9 mouse cellular contexts compared by ENCODE assay signal in genomic region chr14:30671986-30672312, GRCm38 (mm10). TPM values are rescaled to one million over a fixed set of nuclear protein-coding genes. Genes with fewer than 3 reads are reported as not detected.
A peak's percentile ranks its signal among the peaks of the same experiment; 100 is the strongest.
DNase-seq lines count a peak whose midpoint lies in the region; ATAC-seq lines count a peak whose summit lies in the region.
"Had no signal": no experiment of that assay in that cellular context is flagged by ENCODE, and none has a peak within 500 bp of the region (broad histone marks: within the 10 kb centered on the region; RNA-seq: fewer than 3 reads in every experiment).

No protein-coding gene starts in this region.

- H3K9me3 ChIP-seq in heart, embryonic 15.5 days (replicated peaks), result no peaks in the 10 kb centered on the region
- no peaks in the 10 kb centered on the region for H3K9me3 ChIP-seq in liver, embryonic 13.5 days (replicated peaks)
- H3K9me3 ChIP-seq in neural tube, embryonic 11.5 days (ENCODE audit: control insufficient read depth, low read length), result no peaks in the 10 kb centered on the region
- H3K9me3 ChIP-seq in stomach, embryonic 16.5 days (replicated peaks; ENCODE audit: control insufficient read depth, low read length), result no peaks in the 10 kb centered on the region

- WGBS in heart, embryonic 15.5 days, result 6% methylated on average over 3 of the region's 3 CpGs
- 6% methylated on average over 3 of the region's 3 CpGs for WGBS in liver, embryonic 13.5 days (ENCODE audit: insufficient replicate concordance)
- 18% methylated on average over 3 of the region's 3 CpGs for WGBS in neural tube, embryonic 11.5 days
- WGBS in stomach, embryonic 16.5 days, result 7% methylated on average over 3 of the region's 3 CpGs

- H3K36me3 ChIP-seq in heart, embryonic 15.5 days, result peaks cover 25% of the 10 kb centered on the region; the same call in 1 of the 2 replicates
- peaks cover 40% of the 10 kb centered on the region for H3K36me3 ChIP-seq in liver, embryonic 13.5 days
- peaks cover 3% of the 10 kb centered on the region; the same call in 1 of the 2 replicates for H3K36me3 ChIP-seq in neural tube, embryonic 11.5 days (ENCODE audit: control insufficient read depth, insufficient read depth, low read length)
- H3K36me3 ChIP-seq in stomach, embryonic 16.5 days (ENCODE audit: control insufficient read depth, insufficient read depth, low read length), result peaks cover 7% of the 10 kb centered on the region

- H3K9ac ChIP-seq in heart, embryonic 15.5 days, result no peak overlapping the region
- no peak overlapping the region for H3K9ac ChIP-seq in liver, embryonic 13.5 days
- H3K9ac ChIP-seq in neural tube, embryonic 11.5 days (ENCODE audit: low read length), result no peak overlapping the region
- H3K9ac ChIP-seq in stomach, embryonic 16.5 days (ENCODE audit: low read length), result no peak overlapping the region

- H3K4me3 ChIP-seq in heart, embryonic 15.5 days, result no peak overlapping the region
- H3K4me3 ChIP-seq in liver, embryonic 13.5 days (replicated peaks), result no peak overlapping the region
- no peak overlapping the region for H3K4me3 ChIP-seq in neural tube, embryonic 11.5 days (ENCODE audit: low read depth, low read length)
- no peak overlapping the region for H3K4me3 ChIP-seq in stomach, embryonic 16.5 days (replicated peaks; ENCODE audit: low read length)
- H3K4me3 ChIP-seq: erythroblast, embryonic 14.5 days had no signal

- peaks cover 4% of the 10 kb centered on the region for H3K4me1 ChIP-seq in heart, embryonic 15.5 days (replicated peaks)
- peaks cover 23% of the 10 kb centered on the region for H3K4me1 ChIP-seq in liver, embryonic 13.5 days (replicated peaks)
- no peaks in the 10 kb centered on the region for H3K4me1 ChIP-seq in neural tube, embryonic 11.5 days (ENCODE audit: control insufficient read depth, insufficient read depth, low read length)
- H3K4me1 ChIP-seq in stomach, embryonic 16.5 days (ENCODE audit: control insufficient read depth, insufficient read depth, low read length), result no peaks in the 10 kb centered on the region

- no peak overlapping the region for H3K4me2 ChIP-seq in heart, embryonic 15.5 days
- H3K4me2 ChIP-seq in liver, embryonic 13.5 days, result no peak overlapping the region
- H3K4me2 ChIP-seq in neural tube, embryonic 11.5 days (ENCODE audit: low read depth), result no peak overlapping the region
- no peak overlapping the region for H3K4me2 ChIP-seq in stomach, embryonic 16.5 days (ENCODE audit: low read depth, low read length)

- H3K27ac ChIP-seq in heart, embryonic 15.5 days, result no peak overlapping the region
- H3K27ac ChIP-seq in liver, embryonic 13.5 days, result no peak overlapping the region
- H3K27ac ChIP-seq in neural tube, embryonic 11.5 days (ENCODE audit: low read depth, low read length), result no peak overlapping the region
- no peak overlapping the region for H3K27ac ChIP-seq in stomach, embryonic 16.5 days (ENCODE audit: low read length)

- DNase-seq in CD4-positive, CD25-positive, alpha-beta regulatory T cell, adult 2 months (ENCODE audit: low read depth, low spot score), result peak; percentile 90
- DNase-seq in brain, embryonic 18.5 days (ENCODE audit: low read depth, low spot score), result peak; percentile 67
- DNase-seq in fibroblast of lung, adult 2 months (ENCODE audit: low read depth), result peak; percentile 78
- DNase-seq in kidney, postnatal 14 days, result peak; percentile 89
- DNase-seq in liver, embryonic 13.5 days, result peak; percentile 67
- DNase-seq in neural tube, embryonic 11.5 days (ENCODE audit: low spot score), result peak; percentile 86

- H3K27me3 ChIP-seq in heart, embryonic 15.5 days, result no peaks in the 10 kb centered on the region
- H3K27me3 ChIP-seq in liver, embryonic 13.5 days, result no peaks in the 10 kb centered on the region
- H3K27me3 ChIP-seq in neural tube, embryonic 11.5 days (ENCODE audit: control insufficient read depth, insufficient read depth, low read length), result no peaks in the 10 kb centered on the region
- H3K27me3 ChIP-seq in stomach, embryonic 16.5 days (ENCODE audit: control insufficient read depth, insufficient read depth, low read length), result no peaks in the 10 kb centered on the region

- ATAC-seq in heart, embryonic 15.5 days (replicated peaks; ENCODE audit: insufficient number of reproducible peaks, insufficient read depth, low FRiP score, low read depth), result 0 out of 2 replicates have a peak, but pooled peaks have one; percentile 50
- ATAC-seq in liver, embryonic 13.5 days (ENCODE audit: low read depth), result peak; percentile 68
- peak; percentile 61; the same call in 1 of the 2 replicates for ATAC-seq in neural tube, embryonic 11.5 days (ENCODE audit: insufficient read depth, low FRiP score, low TSS enrichment)
- peak; percentile 89 for ATAC-seq in stomach, embryonic 16.5 days (ENCODE audit: insufficient read depth, low FRiP score)

RNA-seq across cellular contexts. Expression of gene Rft1, which starts 17.8 kb away (rescaled TPM):
- polyA plus RNA-seq in heart, embryonic 15.5 days (2015; fragmentation: Nextera tagmentation; extraction: Ambion mirVana), result 8.8 and 11.5 TPM in 2 replicates
- polyA plus RNA-seq in liver, embryonic 13.5 days (2015; fragmentation: Nextera tagmentation; extraction: Ambion mirVana), result 5.1 and 5.4 TPM in 2 replicates
- polyA plus RNA-seq in neural tube, embryonic 11.5 days (2014; fragmentation: Nextera tagmentation; extraction: Ambion mirVana), result 11.6 and 11.7 TPM in 2 replicates
- polyA plus RNA-seq in stomach, embryonic 16.5 days (2015; fragmentation: Nextera tagmentation; extraction: Ambion mirVana), result 15.6 and 17.7 TPM in 2 replicates

RNA-seq across cellular contexts. Expression of gene Sfmbt1, which starts 42.7 kb away (rescaled TPM):
- polyA plus RNA-seq in heart, embryonic 15.5 days (2015; fragmentation: Nextera tagmentation; extraction: Ambion mirVana), result 7.8 and 10.3 TPM in 2 replicates
- polyA plus RNA-seq in liver, embryonic 13.5 days (2015; fragmentation: Nextera tagmentation; extraction: Ambion mirVana), result 13.3 and 15.2 TPM in 2 replicates
- polyA plus RNA-seq in neural tube, embryonic 11.5 days (2014; fragmentation: Nextera tagmentation; extraction: Ambion mirVana), result 19.3 and 19.5 TPM in 2 replicates
- polyA plus RNA-seq in stomach, embryonic 16.5 days (2015; fragmentation: Nextera tagmentation; extraction: Ambion mirVana), result 9.6 and 10.2 TPM in 2 replicates

RNA-seq across cellular contexts. Expression of gene Prkcd, which starts 45.9 kb away (rescaled TPM):
- polyA plus RNA-seq in heart, embryonic 15.5 days (2015; fragmentation: Nextera tagmentation; extraction: Ambion mirVana), result 37.5 and 49.6 TPM in 2 replicates
- polyA plus RNA-seq in liver, embryonic 13.5 days (2015; fragmentation: Nextera tagmentation; extraction: Ambion mirVana), result 16.0 and 16.3 TPM in 2 replicates
- polyA plus RNA-seq in neural tube, embryonic 11.5 days (2014; fragmentation: Nextera tagmentation; extraction: Ambion mirVana), result 30.7 and 36.4 TPM in 2 replicates
- polyA plus RNA-seq in stomach, embryonic 16.5 days (2015; fragmentation: Nextera tagmentation; extraction: Ambion mirVana), result 54.8 and 56.5 TPM in 2 replicates
